Mouse (Mus musculus) retina, adult 2 months (tissue): ENCODE data around the gene Mta1.

Source experiments
- DNase-seq: peaks from one replicate; pipeline ENCODE4 v3.0.0-alpha.2; 2012; ENCODE audit warnings: low read depth, low spot score

Gene Mta1

DNA sequence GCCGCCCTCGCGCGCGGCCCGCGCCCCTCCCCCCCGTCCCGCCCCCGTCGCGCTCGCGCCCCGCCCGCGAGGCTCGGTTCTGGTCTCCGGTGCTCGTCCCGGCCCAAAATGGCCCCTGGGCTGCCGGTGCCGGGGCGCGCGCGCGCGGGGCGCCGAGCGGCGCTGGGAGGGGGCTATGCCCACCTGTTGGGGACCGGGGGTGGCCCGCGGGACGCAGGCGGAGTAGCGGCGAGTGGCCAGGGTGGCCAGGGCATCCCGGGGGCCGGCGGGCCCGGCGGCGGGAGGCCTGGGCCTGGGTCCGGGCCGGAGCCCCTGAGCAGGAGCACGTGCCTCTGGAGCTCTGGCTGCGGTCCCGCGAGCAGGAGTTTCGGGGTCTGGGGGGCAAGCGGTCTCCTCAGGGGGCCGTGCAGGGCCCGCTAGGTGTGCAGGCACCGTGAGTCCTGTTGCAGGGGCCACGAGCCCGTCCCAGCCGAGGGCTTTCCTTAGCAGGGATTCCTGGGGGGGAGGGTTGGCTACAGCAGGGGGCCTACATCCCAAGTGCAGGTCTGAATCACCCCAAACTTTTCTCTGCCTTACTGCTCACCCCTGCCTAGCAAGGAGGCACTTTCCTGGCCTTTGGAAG, 563 bp downstream of the Mta1 start:
- no peak for DNase-seq

DNA sequence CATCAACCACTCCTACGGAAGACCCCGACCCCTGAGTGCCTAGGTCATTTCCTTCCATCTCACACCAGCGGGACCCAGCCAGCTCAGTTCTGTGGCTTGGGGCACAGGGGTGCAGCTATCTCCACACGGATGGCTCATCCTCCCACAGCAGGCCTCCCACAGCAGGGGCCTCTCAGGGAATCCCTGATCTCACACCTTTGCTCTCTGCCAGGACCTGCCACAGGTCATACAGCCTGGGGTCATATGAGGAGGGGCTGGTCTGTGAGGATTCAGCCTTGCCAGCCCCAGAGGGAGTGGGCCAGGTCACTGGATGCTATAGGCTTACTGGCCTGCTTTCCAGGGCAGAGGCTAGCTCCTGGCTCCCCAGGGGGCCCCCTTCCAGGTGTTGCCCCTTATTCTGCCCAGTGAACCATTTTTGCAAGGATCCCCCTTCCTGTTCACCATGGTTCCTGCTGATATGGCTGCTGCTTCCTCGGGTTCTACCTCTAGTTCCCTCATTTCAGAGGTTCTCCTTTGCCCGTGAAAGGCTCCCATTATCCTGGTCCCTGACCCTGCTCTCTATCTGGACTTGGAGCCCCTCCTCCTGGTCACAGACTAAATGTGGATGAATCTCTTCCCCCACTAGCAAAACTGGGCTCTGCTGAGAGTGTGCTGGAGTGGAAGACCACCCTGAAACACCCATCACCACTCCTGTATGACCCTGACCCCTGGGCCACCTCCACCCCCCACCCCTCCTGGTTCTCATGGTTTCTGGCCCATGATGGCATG, 1.6 kb downstream of the Mta1 start:
- no peak for DNase-seq

DNA sequence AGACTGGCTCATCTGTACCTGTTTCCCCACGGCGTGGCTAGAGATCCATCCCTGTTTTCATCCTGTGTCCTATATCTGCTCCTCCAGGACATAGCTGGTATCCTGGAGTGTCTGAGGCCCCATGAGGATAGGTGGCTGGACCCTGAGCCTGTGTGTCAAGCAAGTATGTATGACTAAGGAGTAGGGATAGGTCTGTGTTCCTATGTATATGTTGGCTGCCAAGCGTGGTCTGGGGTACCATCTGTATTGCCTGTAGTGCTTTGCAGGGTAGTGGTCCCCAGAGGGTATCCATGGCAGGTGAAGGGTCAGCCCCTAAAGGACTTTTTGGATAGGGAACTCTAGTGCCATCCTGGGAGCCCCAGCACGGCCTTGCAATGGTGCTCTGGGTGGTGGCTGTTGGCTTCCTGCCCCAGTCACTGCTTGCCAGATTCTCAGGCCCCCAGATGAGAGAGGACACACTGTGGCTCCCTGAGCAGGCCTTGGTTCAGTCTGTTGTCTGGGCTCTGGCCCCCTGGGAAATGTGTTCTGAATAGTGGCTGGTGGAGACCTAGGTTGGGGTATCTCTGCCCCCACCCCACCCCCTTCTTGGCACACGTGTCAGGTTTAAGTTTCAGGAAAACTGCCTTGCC, 2.5 kb downstream of the Mta1 start:
- DNase-seq = no peak

DNA sequence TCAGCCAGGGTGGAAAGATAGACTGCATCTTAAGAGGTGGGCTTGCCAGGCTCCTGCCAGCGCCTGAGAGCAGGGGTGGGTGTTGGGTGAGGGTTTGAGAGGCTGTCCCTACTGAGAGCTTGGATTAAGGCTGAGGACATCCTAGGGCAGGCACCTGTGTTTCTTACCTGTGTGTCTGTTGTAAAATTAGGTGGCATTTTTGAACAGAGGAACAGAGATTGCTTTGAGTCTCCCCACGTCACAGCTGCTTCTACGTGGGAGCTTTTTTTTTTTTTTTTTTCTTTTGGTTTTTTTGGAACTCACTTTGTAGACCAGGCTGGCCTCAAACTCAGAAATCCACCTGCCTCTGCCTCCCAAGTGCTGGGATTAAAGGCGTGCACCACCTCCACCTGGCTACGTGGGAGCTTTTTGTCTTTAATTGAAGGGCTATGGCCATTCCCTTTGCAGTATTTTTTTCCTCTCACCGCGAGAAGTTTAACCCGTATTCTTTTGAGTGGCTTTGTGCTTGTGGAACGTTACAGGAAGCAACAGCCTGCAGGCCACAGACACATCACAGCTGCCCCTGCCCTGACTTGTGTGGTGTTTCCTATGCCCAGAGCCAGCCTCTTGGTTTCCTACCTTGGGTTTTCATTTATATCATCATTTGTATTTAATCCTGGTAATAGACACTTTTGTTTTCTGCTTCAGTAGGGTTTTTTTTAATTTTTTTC, 3.3 kb downstream of the Mta1 start:
- no peak for DNase-seq

DNA sequence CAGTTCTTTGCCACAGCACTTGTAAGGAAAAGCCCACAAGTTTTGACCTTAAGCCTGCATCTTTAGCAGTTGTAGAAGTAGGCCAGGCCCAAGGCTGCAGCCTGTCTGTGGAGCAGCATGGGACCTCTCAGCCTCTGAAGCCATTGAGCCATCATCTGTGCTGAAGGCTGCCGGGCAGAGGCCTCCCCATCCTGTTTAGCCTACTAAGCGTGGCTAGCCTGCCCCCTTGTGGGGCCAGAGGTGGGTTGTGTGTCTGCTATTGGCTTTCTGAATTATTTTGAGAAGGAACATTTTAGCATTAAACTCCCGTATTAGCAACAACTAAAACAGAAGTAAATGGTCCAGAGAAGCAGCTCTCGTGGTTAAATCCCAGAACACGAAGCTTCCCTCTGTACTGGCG, 4.4 kb downstream of the Mta1 start:
- DNase-seq = no peak

DNA sequence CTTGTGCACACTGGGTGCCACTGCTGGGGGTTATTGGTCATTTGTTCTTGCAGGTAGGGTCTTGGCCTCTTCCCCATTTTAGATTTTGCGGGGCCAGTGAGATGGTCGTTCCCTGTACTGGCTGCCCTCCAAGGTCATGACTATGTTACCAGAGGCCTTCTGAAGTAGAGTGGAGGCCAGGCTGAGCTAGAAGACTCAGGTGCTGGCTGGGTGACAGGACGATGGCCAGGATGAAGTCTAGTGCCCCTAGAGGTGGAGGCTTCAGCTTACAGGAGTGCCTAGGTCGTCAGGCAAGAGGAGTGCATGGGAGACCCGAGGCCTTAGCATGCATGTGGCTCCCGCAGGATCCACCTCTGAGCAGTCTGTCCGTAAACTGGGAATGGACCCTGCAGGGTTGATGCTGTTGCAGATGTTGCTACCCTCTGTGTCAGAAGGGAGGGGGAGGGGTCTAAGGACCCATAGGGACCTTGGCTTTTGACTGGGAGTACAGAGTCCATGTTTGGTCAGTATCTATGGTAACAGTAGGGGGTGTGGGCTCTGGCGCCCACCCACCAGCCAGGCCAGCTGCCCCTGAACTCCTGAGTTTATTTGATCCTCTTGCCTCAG, 5.9 kb downstream of the Mta1 start:
- DNase-seq = no peak

DNA sequence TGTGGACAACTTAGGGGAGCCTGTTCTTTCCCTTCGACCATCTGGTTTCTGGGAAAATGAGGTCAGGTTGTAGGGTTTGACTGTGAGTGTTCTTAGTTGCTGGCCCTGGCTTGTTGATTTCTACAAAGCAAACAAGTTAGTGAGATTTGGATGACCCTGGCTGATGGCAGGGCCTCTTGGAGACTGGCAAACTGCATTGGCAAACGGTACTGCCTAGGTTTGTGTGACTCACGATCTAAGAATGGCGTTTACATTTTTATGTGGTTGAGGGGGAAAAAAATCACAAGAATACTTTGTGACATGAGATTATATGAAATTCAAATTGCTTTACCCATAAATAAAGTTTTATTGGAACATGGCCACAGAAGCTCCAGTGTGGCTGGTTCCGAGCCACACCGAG, 8.3 kb downstream of the Mta1 start:
- DNase-seq = no peak

DNA sequence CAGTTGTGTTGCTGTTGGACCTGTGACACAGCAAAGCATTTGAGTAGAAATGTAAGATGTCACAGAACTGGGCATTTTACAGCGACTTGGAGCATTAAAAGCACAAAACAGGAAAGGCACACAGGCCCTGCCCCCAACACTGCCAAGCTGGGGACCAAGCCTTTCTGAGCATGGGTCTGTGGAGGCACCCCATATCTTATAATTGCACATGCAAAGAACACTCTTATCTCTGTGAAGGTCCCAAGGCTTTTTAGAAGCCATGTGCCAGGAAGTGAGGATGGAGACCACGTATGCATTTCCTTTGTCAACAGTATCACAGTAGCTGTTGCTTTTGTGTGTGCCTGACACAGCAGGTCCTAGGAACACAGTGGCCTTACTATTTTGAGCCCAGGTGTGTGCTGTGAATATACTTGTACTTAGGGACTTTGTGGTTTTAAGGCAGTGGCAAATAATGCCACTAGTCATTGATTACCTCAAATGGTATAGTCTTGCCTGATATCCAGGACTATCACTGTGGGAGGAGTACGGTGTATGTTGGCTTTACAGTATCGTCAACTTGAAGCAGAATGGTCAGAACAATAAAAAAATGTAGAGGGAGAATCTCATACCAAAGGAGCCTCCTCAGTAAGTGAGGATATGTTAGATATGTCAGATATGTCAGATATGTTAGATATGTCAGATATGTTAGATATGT, 9.5 kb downstream of the Mta1 start:
- DNase-seq = no peak

DNA sequence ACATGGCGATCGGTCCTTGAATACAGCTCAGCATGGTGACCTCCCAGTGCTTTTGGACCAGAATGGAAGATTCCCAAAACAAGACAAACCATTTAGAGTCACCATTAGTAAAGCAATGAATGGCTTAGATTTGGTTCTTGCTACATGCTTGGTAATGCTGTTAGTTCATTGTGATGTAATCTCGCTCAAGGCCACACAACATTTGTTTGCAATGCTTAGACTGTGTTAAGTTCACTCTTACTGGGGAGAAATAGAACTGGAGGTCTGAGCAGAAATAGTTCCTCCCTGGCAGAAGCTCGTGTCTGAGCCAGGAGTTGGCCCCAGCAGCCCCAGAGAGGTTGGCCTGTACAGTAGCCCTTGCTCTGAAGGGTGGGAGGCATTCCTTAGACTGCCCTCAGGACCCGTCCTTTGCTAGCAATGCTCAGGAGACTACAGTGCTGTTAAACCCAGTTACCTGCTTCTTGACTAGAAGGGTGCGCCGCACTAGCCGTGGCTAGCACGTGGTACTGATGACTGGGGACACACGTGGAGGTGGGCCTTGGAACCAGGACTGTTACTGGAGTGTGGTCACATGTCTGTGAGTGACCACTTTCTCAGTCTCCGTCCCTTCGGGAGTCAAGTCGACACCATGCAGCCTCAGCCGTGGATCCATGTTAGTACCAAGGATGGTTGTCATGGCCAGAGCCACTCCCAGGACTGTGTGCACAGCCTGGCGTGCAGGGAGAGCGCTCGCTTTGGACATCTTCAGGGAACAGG, 10.6 kb downstream of the Mta1 start:
- no peak for DNase-seq

DNA sequence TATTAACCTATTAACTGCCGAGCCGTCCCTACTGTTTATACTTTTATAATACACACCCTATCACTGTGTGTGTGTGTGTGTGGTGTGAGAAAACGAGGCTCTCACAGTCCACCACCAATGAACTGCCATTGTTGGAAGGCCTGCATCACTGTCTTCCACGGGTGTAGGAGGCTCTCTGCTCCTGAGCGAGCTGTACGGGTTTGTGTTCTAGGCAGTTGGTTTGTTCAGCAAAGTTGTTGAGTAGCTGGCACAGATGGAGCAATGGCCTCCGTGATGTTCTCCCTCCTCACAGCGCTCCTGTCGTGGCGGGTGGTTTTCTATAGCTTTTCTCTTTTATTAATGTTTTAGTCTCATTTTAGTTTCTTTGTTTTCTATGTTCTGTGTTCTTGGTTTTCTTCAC, 11.7 kb downstream of the Mta1 start:
- no peak for DNase-seq

DNA sequence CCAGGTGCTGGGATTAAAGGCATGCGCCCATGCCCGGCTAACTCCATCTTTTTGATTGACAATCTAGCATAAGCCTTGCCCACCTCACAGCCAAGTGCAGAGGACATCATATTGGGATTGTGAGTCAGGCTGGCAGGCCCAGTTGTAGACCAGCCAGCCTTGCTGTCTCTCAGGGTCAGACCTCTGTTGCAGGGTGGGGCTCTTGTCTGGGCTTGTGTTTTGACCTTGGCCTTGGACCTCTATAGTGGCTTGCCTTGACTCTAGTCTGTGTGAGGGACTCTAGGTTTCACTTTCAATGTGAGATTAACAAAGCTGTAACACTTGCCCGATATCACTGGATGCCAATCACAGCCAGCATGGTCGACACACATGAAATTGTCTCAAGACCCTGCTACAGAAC, 16.1 kb downstream of the Mta1 start:
- no peak for DNase-seq

DNA sequence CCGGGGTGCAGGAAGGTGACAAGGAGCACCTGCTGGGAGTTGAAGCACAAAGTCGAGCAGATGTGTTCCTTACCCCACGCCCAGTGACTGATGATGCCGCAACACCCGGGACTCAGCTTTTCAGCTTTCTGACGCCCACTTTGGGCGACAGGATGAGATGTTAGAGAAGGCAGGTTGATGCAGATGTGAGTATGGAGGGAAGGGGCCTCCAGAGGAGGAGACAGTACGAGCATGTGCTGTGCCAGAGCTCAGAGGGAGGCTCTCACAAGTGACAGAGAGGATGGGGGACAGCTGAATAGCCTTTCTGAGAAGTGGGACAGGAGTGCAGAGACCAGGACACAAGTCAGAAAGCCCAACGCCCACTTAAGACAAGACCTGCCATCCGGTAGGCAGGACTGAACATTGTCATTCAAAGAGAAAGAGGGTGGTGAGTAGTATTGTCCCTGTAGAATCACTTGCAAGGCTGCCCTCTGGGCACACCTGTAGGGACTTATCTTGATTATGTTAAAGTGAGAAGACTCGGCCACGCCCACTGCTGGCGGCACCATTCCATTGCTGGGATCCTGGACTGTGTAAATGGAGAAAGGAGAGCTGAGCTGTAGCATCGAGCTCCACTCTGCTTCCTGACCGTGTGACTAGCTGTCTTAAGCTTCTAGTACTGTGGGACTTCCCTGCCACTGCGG, 16.9 kb downstream of the Mta1 start:
- no peak for DNase-seq

DNA sequence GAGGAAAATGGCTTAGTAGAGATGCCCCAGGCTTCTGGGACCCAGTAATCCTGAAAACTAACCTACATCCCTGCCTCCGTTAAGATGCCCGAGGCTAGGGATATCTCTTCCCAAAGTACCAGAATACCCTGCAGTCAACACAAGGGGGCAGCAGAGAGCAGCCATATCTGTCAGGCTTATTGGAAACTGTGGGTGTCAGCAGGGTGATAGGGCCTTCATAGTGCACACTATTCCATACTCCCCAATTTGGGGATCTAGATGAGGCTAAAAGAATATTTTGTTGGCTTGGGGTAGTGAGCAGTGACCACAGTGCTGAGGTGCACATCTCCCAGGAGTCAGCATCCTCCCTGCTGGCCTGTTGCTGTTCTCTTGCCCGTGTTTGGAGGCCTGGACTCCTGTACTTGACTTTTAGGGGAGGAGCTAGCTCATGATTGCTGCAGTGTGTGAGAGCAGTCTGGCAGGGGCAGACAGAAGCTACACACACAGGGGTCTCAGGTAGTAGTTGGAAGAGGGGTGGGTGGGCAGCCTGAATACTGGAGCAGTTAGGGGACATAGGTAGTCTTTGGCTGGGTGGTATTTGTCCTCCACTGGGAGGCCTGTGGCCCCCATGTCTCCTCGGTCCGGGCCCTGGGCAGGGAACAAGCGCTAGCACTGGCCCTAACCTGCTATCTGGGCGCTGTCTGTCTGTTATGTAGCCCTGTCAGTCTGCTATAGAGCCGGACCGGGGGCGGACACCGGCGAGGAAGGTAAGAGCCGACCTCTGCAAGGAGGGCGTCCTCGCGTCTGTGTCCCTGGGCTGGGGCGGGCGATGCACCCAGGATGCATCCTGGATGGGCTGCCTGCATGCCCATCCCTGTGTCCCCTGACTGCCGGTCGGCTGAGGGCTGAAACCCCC, 21.7 kb downstream of the Mta1 start:
- DNase-seq = peak; percentile 56

DNA sequence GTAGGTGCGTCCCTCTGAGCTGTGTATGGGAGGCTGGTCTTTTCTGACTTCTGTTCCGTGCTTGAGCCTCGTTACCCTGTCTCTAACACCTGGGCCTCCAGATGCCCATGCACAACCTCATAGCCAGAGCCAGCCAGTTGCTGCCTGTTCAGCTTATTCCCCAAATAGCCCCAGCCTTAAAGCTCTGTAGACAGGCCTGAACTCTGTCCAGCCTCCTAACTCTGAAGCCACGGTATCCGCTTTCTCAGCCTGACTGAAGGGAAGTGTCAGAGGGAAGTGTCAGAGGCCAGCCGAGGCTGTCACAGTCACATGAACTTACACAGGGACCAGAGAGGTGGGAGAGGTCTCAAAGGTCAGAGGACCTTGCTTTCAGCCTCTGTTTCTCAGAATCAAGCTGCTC, 26.6 kb downstream of the Mta1 start:
- DNase-seq = no peak

DNA sequence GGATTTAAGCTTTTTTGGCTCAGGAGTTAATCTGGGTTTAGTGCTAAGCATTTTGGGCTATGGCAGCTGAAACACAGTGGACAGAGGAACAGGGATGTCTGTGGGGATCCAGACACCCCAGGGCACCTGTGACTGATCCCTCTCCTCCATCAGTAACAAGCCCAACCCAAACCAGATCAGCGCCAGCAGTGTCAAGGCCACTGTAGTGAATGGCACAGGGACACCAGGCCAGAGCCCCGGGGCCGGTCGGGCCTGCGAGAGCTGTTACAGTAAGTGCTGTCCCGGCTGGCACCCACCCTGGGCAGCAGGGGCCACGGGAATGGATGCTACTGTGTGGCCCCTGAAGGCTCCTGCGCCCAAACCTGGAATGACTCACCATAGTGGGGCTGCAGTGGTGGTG, 32.7 kb downstream of the Mta1 start:
- DNase-seq = no peak

DNA sequence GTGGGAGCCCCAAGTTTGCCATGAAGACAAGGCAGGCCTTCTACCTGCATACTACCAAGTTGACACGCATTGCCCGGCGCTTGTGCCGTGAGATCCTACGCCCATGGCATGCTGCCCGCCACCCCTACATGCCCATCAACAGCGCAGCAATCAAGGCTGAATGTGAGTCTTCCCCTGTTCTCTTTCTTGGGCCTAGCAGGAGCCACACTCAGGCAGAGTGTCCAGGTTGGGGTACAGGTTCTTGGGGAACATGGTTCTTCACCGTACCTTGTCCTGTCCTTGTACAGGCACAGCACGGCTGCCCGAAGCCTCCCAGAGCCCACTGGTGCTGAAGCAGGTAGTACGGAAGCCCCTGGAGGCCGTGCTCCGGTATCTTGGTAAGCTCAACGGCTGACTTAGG, 33.5 kb downstream of the Mta1 start:
- DNase-seq = no peak

DNA sequence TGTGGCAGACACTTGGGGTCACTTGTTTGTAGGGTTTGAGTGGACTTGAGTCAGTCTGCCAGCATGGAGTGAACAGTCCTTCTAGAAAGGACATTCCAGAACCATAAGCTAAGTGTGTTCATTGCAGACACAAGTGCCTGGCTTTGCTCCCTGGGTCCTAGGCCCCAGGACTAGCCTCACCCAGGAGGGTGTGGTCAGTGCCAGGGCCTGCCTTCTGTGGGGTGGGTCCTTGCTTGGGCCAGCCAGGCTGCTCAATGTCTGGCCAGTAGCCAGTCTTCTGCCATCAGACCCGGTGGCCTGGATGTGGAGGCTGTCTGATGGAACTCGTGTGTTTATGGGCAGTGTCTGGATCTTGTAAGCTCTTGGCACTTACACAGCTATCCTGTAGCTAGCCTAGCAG, 34.5 kb downstream of the Mta1 start:
- no peak for DNase-seq

DNA sequence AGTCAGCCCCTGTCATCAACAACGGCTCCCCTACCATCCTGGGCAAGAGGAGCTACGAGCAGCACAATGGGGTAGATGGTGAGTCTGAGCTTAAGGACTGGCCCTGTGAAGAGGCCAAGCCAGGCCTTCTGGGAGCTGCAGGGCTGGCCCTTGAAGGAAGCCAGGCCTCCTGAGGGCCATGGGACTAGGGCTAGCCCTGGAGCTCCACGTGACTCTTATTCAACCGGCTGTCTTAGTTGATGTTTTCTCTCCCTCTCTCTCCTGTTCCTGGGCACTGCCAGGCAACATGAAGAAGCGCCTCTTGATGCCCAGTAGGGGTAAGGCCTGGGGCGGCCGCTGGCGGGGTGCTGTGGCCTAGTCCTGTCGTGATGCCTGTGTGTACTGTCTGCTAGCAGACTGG, 35.2 kb downstream of the Mta1 start:
- DNase-seq = no peak

DNA sequence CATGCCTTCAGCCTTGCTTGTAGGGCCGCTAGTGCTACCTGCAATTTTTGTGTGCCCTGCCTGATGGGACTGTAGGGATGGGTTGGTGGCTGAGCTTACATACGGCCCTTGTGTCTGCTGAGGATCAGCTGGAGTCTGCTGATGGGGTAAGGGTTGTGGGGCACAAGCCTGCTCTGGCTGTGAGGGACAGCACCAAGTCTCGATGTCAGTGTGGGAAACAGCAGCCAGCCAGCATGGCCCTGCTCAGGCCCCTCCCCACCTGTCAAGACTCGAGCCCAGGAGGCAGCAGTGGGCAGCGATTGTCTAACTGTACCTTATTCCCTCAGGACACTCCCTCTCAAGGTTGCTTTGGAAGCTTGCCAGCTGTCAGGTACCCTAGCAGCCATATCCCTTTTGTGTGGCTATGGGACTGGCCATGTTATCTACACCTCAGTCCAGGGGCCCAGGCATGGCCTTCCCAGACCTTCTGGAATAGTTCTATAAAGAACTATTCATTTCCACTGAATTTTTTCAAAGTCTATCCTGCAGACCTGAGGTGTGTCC, 35.9 kb downstream of the Mta1 start:
- DNase-seq = no peak
